Mouse (Mus musculus) C2C12 (cell line): Measurements from ENCODE around the gene Brd2.

Experiments
- CEBPB ChIP-seq: IDR thresholded peaks from one replicate; pipeline ENCODE4 v1.6.1; 2011; ENCODE audit warnings: low read depth, mild to moderate bottlenecking, control low read depth, moderate library complexity
- CTCF ChIP-seq: IDR thresholded peaks from one replicate; pipeline ENCODE4 v1.5.1; 2011; ENCODE audit not compliant: control insufficient read depth, insufficient read depth, insufficient read length
- MAX ChIP-seq: IDR thresholded peaks from one replicate; pipeline ENCODE4 v1.6.1; 2011; ENCODE audit warnings: mild to moderate bottlenecking, control low read depth
- MYOG ChIP-seq: IDR thresholded peaks from one replicate; pipeline ENCODE4 v1.6.1; 2011; ENCODE audit not compliant: control insufficient read depth, insufficient read length; ENCODE audit errors: extremely low read depth
- USF1 ChIP-seq: IDR thresholded peaks from one replicate; pipeline ENCODE4 v1.6.1; 2011; ENCODE audit warnings: low read depth, mild to moderate bottlenecking, control low read depth, moderate library complexity

- TF ChIP-seq MYOG, result no peak
- TF ChIP-seq CTCF, result no peak
- no peak for TF ChIP-seq CEBPB
- no peak for TF ChIP-seq MAX
- TF ChIP-seq USF1, result no peak
Measured at GRCm38 (mm10) chr17:34078148-34078547, 44.3 kb downstream of the Brd2 start.
